Mouse (Mus musculus): ENCODE results near the gene Sost.

DNA sequence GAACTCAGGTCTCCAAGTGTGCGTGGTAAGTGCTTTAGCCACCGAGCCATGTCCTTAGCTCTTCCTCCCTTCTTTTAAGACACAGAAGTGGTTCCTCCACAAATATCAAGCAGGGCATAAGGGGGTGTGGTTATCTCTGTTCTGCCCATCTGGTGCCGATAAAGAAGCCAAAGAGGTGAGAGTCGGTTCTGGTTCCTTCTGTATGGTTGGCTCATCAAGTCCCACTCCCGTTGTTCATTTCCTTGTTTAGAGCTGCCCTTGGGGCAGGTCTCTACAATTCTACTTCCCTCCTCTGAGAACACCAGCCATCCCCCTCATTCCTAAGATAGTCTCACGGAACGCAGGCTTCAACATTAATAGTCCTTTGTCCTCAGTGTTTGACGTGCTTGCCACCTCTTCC, 27.3 kb upstream of the Sost start:
- TF ChIP-seq CTCF (IDR thresholded peaks at IDR 0.05; ENCODE audit: borderline replicate concordance, control insufficient read depth, extremely low read depth, insufficient read depth, low read length, poor library complexity): no peak
- no peak for TF ChIP-seq POLR2A (IDR thresholded peaks at IDR 0.05; ENCODE audit: control insufficient read depth, extremely low read depth, insufficient read depth, low read length, poor library complexity)

Measured in thymus, adult 2 months (tissue).